Mouse (Mus musculus): ENCODE results near the gene Stra6l. TPM values are rescaled to one million over a fixed set of nuclear protein-coding genes. Genes with fewer than 3 reads are reported as not detected.

Gene Stra6l
- total RNA-seq, 2 experiments from 2014 or later = not detected

GRCm38 (mm10) chr4:45844355-45844754 lies 4.1 kb upstream of the Stra6l start:
- no peak for DNase-seq

GRCm38 (mm10) chr4:45846263-45846662 lies 2.2 kb upstream of the Stra6l start:
- DNase-seq = no peak

- DNase-seq = no peak
Observed at GRCm38 (mm10) chr4:45848825-45849156, 327 bp downstream of the Stra6l start.

- no peak for DNase-seq
Observed at GRCm38 (mm10) chr4:45849419-45849818, 955 bp downstream of the Stra6l start.

GRCm38 (mm10) chr4:45851640-45852051 lies 3.2 kb downstream of the Stra6l start:
- DNase-seq = peak; percentile 82

GRCm38 (mm10) chr4:45853496-45854246 lies 5.2 kb downstream of the Stra6l start:
- peak; percentile 18 for DNase-seq

GRCm38 (mm10) chr4:45855803-45856424 lies 7.5 kb downstream of the Stra6l start:
- DNase-seq = peak; percentile 50

GRCm38 (mm10) chr4:45861160-45861559 lies 12.7 kb downstream of the Stra6l start:
- DNase-seq = no peak

- DNase-seq = no peak
Observed at GRCm38 (mm10) chr4:45867416-45867815, 19.0 kb downstream of the Stra6l start.

GRCm38 (mm10) chr4:45869021-45869815 lies 20.8 kb downstream of the Stra6l start:
- no peak for DNase-seq

GRCm38 (mm10) chr4:45872147-45872546 lies 23.7 kb downstream of the Stra6l start:
- no peak for DNase-seq

GRCm38 (mm10) chr4:45878929-45879328 lies 30.5 kb downstream of the Stra6l start:
- no peak for DNase-seq

- no peak for DNase-seq
Observed at GRCm38 (mm10) chr4:45882521-45882920, 34.1 kb downstream of the Stra6l start.

GRCm38 (mm10) chr4:45883250-45883649 lies 34.8 kb downstream of the Stra6l start:
- DNase-seq = no peak

GRCm38 (mm10) chr4:45889487-45889886 lies 41.0 kb downstream of the Stra6l start:
- DNase-seq = no peak

- peak; percentile 32 for DNase-seq
Observed at GRCm38 (mm10) chr4:45890066-45890761, 41.8 kb downstream of the Stra6l start, which contains the start of gene Ccdc180. Gene Ccdc180, plus strand, starts transcription at chr4:45890303.

- no peak for DNase-seq
Observed at GRCm38 (mm10) chr4:45896425-45897081, 48.1 kb downstream of the Stra6l start.

GRCm38 (mm10) chr4:45898413-45898812 lies 49.9 kb downstream of the Stra6l start:
- no peak for DNase-seq

GRCm38 (mm10) chr4:45909256-45909655 lies 60.8 kb downstream of the Stra6l start:
- DNase-seq = no peak

- no peak for DNase-seq
Observed at GRCm38 (mm10) chr4:45909924-45910323, 61.5 kb downstream of the Stra6l start.

GRCm38 (mm10) chr4:45911256-45911655 lies 62.8 kb downstream of the Stra6l start:
- no peak for DNase-seq

- no peak for DNase-seq
Observed at GRCm38 (mm10) chr4:45911876-45912275, 63.4 kb downstream of the Stra6l start.
